Mouse (Mus musculus) regulatory T cell (primary cell): ENCODE measurements around the gene Kif5c.

ENCODE experiments used
- in situ Hi-C: fragments of 300-600 bp; cut with MboI, MseI; formaldehyde crosslinking; loops from one replicate; pipeline ENCODE4 v1.15.1; 2025; ENCODE audit warnings: high pct_unique_total_duplicates

The Kif5c gene

DNA sequence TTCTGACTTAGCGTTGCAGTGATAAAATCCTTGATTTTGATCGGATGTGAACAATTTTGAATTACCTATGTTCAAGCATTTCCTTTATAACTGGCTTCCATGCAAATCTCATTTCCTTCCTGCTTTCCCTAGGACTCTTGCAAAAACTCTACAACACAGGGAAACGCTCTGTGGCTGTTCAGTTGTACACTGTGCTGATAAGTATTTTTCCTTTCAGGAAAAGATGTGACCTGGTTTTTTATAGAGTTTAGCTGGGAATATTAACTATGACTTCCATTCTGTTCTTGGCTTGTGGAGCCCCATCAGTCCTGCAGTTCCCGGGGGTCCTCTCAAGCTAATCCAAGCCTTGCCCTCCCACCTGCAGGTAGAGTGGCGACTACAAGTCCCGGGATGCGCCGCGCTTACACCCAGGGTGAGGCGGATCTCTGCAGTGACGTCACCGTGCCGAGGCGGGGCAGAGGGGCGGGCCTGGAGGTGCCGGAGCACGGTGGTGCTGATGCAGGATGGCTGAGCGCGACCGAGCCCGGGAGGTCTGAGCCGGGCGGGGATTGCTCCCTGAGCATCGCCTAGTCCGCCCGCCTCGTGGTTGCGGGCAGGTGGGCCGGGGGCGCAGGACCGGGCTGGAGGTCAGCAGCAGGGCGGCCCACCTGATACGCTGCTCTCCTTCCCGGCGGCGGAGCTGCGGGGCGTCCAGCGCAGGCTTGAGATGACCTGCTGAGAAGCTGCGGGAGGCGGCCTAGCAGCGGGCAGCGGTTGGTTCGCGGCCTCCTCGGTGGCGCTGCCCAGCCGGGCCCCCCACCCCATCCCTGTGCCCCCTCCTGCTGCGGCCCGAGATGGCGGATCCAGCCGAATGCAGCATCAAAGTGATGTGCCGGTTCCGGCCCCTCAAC is at the start of gene Kif5c:
Gene Kif5c, plus strand, starts transcription at position 470 of the 890 bp plus-strand sequence.
- in situ Hi-C loops, result no loop called here

DNA sequence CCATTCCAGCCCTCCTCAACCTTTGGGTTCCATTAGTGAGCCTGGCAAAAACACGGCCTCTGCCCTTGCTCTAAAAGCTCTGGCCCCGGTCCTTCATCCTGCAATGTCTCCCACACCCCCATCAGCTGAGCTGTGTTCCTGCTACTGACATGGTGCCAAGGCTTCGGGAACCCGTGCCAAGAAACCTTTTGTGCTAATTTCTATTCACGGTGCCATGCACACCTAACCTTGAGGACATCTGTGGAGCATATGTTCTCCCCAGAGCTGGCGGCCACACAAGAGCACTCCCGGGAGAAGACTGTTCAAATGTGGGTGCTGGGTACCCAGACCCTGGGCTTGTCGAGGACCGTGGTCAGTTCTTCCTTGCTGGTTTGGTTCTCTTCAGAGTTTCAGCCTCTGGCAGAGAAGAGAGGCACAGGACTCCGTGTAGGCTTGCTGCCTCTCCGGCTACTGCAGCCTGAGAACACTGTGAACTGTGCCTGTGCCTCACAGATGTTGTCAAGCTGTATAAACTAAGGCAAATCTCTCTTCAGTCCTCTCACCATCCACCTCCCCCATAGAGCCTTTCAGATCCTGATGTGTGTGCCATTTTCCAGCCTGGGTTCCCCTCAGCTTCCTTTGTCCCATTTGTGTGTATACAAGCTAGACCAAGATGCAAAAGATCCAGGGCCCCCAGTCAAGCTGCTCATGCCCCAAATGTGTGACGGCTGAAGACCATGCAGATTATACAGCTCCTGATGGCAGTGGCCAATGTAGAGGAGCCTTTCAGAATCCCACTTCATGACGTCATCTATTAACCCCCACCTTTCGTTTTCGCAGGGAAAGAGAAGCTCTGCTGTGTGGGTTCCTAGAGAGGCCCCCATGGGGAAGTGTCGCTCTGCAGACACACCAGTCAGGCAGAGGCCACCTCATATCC is 49.0 kb upstream of the Kif5c start:
- in situ Hi-C loops, result no loop called here

DNA sequence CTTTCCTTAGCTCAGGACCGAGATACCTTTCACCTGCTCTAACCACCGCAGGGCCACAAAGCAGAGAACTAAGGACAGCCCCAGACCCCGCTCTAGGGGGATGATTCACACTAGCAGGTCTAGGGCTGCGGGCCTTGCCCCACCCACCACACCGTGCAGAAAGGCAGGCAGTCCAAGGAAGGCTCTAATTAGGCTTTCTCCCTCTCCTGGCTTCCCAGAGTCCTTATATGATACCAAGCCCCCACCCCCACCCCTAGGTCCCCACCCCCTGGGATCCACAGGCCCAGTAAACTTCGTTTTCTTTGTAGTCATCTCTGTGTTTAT is 48.4 kb upstream of the Kif5c start:
- in situ Hi-C loops, result no loop called here

DNA sequence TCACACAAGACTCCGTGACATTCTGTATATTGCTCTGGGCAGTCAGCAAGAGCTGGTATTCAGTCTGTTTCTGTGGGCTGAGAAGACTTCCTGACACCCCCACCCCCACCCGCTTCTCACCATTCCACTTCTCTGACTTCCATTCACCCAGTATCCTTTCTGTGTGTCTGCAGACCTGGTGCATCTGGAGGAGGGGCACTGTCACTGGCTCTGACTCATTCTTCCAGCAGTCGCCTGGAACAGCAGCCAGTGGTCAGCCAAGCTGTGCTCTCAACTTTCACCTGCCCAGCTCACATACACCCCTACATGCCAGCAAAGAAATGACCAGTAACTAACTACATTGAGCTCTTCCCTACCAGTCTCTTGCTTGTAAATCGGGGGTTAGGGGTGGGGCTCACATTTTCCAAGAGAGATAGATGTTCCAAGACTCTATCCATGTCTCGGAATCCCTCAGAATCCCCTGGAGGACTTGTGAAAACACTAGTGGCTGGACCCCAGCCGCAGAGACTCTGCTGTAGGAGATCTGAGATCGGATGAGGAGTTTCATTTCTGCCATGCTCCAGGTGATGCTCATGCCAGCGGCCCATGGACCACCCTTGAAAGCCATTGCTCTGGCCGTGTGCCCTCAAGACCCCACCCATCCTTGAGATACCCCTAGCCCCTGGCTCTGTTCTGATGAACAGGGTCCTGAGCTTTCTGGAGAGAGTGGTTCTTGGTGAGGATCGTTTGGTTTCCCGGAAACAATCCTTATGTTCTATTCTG is 47.8 kb upstream of the Kif5c start:
- in situ Hi-C loops, result no loop called here

DNA sequence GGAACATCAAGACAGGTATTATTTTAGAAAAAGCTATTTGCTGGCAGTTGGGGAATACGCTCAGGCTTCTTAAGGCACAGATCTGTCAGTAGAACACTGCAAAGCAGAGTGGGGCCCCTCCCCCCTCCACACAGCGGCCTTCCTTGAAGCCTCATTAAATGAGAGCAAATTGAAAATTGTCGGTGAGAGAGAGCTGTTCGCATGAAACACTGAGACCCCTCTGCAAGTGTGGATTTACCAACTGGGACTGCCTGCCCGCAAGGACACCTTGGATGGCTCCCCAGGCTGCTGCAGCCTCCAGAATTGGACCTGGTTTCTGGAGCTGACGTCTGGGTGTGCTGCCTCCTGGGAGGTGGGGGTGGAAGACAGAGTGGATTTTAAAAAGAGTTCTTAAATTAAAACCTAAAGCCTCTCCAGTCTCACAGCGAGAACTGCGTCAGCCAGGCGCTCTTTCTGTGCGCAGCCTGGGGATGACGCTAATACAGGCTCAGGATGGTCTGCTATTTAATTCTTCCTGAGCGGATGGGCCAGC is 46.9 kb upstream of the Kif5c start:
- in situ Hi-C loops, result no loop called here

DNA sequence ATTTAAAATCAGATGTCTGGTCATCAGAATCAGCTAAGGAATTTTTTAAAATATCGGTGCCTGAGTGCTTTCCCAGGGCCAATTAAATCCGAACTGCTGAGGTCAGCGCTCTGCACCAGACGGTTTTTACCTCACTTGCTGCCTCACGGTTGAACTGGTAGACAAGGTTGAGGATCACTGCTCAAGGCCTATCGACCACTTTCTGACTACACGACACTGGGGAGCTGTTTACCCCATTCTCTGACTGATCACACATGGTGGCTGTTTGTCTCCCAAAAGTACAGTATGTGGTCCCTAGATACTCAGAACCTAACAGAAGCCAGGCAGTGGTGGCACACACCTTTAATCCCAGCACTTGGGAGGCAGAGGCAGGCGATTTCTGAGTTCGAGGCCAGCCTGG is 46.4 kb upstream of the Kif5c start:
- in situ Hi-C loops, result no loop called here

DNA sequence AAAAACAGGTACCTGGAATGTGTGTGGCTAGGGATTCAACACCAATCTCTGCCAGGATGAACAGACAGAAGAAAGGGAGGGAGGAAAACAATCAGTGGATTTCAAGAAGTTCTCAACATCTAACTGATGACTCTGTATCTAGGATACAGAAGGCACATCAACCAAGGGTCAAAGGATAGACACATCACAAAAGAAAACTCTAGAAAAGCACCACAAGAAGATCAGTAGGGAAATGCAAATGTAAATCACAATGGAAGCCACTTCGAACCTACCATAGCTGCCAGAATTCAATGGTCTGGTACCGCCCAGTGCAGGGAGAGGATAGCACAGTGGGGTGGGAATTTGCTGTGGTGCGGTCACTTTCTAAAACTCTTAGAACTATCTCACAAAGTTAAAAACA is 45.8 kb upstream of the Kif5c start:
- in situ Hi-C loops, result no loop called here

DNA sequence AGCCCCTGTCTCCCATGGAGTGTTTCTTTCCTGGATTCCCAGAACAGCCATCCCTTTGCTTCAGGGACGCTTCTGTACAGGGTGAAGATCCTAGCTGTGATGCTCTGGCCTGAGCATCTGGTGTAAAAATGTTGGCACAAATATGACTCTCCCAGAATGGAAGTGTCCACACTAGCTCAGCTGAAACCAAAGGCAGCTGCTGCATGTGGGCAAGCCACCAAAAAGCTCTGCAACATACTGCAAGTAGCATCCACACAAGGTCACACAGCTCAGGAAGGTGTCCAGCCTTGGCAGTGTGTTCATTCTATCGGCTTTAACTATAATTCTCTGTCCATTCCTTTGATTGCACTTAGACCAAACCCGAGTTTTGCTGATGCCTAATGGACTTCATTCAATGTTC is 38.5 kb upstream of the Kif5c start:
- in situ Hi-C loops, result no loop called here

DNA sequence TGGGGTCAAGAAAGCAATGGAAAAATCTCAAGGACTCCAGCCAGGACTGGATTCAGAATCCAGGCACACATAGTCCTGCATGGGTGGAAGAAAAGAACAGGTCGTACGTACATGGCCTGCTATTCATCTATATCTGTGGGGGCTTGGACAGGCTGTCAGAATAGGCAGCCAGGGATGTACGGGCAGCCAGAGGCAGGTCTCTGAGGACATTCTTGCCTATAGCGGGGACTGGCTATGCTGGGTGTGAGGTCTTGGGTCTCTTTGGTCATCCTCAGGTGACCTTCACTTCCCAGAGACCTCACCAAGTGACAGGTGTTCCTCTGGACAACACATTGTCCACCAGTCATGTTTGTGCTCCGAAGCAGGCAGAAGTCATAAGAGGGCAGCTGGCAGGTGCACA is 36.6 kb upstream of the Kif5c start:
- in situ Hi-C loops, result no loop called here

DNA sequence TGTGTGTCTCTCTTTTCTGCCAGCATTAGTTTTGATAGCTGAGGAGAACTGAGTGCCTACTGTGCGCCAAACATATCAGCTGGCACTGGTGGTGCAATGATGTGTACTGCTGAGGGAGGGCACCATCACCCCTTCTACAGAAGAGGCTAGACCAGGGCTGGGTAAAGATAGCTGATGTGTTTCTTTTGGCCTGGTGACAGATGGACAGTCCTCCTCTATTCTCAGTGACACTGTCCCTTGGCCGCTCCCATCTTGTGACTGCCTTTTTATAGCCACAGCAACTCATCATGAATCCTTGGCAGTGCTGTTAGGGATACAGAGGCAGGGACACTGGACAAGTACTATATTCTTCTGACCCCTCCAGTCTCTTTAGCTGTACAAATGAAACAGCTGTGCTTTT is 35.8 kb upstream of the Kif5c start:
- in situ Hi-C loops, result no loop called here

DNA sequence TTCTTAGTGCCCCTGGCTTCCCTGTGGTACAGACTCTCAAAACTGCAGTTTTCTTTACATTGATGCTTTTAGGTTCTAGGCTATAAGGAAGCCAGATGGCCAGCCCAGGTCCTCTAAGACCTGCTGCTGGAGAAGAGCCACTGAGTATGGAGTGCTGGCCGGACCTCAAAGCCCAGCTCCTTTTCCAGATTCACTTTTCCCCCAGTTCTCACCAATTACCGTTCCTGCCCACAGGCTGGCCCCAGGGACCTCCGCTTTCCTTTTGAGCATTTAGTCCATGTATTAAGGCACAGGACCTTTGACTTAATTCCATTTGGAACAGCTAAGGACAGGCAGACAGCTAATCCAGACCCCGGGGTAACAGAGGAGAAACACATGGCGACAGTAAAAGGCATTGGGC is 28.6 kb upstream of the Kif5c start:
- in situ Hi-C loops, result no loop called here

DNA sequence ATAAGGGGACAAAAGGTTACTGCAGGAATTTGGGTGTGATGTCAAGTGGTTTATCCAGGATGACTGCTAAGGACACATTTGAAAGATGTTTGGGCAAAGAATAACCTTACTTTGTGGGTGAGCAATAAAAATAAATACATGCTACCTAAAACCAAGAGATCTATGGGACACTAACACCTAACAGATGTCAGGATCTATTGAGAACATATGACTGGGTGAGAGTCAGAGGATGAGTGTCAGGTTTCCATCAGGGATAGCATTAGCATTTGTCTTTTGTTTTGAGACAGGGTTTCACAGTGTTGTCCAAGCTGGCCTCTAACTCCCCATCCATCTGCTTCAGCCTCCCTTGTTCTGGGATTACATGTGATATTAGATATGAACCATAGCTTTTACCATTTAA is 26.2 kb upstream of the Kif5c start:
- in situ Hi-C loops, result no loop called here

DNA sequence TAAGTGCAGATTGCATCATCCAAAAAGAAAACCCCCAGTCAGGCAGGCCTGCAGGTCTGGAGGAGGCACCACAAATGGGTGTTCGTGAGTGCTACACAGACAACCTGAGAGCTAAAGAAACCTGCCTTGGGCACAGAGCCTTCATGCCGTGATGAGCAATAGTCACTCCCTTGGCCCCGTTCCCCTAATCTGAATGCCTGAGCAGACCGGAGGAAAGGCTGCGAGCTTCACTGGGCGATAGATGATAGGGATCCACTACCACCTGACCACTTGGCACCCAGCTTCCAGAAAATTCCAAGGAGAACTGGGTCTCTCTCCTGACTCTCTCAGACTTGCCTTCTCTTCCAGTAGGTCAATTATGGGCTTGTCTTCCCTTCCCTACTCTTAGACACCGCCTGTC is 24.2 kb upstream of the Kif5c start:
- in situ Hi-C loops, result no loop called here

DNA sequence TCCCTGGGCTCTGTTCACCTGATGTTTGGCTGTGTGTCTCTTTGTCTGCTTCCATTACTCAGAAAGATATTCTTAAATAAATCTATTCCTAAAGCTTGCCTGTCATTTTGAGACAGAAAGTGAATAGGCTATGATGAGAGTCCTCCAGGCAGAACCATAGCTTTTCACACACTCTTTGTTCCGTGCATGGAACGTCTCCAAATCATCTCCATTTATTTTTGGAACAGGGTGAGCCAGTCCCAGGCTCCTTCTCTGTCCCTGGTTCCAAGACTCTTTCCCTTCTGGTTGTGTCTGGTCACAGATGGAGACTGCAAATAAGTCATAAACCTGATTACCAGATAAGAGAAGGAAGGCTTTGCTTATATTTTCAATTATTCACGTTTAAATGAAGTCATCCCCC is 22.8 kb upstream of the Kif5c start:
- in situ Hi-C loops, result no loop called here

DNA sequence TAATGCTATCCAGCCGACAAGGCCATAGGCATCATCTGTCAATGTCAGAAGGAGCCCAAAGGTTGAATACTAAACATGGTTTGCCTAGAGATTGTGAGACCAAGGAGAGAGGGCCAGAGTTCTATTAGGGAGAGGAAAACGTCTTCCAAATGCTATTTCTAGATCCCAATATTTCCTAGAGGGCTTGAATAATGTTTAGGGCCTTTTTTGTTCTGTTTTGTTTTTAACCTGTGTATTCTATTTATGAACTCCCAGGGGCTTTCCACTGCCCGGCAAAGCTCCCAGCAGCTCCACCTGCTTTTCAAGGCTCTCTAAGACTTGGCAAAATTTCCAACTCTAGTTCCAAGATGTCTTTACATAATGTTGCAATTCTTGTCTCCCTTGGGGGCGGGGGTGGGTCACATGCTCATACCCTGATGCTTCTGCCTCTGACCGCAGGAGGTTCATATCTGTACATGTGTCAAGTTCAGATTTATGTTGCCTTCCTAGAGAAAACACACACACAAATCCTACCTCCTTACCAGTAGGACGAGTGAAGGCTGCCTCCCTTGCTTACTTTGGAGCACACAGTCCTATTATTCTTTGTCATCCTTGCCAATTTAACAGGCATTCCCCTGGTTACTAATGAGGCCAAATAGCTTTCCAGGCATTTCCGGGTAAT is 18.9 kb upstream of the Kif5c start:
- in situ Hi-C loops, result no loop called here

DNA sequence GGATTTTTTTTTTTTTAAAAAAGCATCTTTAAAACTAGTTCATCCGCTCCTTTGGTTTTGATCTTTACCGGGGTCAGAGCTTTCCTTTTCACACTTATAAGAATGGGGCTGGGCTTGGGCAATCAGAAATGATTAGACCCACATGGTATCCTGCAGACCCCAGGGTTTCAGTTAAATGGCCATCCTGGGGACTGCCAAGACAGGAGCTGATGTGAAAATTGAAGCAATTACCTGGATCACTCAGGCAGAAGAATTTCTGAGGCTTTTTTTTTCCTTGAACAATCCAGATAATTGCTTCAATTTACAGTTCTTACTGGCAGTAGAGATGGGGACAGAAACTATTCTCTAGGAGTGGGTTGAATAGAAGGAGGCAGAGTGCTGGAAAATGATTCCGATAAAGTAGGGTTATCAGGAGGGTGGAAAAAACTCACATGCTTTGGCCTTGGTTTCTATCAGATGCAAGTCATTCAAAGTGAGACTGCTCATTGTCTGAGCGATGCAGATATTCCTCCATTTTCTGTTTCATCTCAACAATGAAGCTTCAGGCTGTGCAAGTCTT is 16.2 kb upstream of the Kif5c start:
- in situ Hi-C loops, result no loop called here

DNA sequence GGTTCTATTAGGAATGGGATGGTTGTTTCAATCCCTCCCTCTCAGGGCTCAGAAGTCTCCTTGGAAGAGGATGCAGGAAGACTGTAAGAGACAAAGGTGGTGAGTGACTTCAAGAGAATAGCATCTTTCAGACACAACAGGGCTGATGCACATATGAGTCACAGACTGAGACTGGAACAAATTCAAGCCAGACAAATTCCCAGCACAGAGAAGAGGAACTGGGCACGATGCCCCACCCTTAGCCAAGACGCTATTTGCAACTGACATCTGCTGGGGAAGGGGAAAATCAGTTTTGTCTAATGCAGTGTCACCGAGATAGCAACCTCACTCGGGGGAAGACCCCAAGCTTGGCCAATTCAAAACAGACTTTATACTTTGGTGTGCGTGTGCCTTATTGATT is 9.5 kb upstream of the Kif5c start:
- in situ Hi-C loops, result no loop called here

DNA sequence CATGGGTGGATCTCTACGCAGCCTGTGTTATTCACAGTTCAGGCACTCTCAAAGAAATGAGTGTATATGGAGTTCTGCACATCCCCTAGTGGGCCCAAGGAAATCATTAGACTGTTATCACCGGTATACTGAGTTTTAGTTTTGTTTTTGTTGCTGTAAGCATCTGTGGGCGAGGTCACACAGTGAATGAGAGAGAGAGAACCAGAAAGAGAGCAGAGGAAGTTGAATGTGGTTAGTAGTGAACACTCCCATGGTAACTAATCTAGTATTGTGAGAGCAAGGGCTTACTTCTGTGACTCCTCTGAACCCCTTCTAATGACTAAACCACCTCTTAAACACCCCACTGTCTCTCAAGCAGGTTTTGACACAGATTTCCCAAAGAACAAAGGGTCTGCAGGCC is 2.3 kb upstream of the Kif5c start:
- in situ Hi-C loops, result no loop called here

DNA sequence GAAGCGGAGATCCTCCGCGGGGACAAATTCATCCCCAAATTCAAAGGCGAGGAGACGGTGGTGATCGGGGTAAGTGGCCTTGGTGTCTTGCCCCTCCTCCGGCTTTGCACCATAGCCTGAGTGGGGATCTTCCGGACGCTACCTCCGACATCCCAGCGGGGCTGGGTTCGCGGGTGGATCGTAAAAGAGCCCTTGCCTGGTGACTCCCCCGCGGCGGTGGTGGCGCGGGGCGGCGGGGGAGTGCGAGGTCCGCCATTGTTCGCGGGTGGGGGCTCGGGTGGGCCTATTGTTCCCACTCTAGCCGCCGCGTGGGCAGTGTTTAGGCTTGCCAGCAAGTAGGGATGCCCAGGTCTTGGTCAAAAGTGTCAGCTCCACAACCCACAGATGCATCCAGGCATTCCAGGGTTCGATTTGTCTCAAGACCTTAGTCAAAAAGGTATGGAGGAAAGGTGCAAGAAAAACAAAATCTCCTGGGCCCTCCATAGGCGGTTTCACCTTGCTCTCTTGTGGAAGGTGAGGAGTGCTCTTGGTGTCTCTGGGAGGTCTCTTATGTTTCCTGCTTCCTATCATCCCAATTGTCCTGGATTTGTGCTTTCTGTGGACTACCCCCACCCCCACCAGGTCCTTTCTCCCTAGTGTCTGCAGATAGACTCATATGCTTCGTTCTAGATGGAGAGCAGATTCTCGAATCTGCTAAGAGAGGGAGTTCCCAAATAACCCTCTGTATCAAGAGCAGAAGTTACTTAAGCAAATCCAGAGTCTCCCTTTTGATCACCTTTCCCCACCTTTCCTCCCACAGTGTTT is 823 bp downstream of the Kif5c start:
- in situ Hi-C loops, result no loop called here

DNA sequence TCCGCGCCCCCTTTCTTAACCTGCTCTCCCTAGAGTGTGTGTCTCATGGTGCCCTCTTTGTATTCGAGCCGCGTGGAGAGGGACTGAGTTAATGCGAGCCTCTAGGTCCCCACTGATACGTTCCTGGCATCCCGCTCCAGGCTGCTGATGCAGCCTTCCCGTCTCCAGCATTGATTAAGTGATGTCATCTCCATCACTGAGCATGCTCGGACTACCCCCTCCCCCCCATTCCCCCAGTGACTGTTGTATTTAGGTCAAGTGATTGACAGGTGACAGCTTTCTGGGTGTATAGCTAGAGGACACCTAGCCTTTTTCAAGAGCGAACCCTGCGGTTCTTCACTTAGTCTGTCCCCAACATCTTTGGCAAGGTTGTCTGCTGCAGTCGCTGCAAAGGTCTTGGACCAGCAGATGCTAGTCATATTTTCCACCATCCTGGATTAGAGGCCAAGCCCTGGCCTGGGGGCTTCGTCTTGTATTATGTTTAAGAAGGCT is 1.6 kb downstream of the Kif5c start:
- in situ Hi-C loops, result no loop called here
